Mouse (Mus musculus) testis, adult 2 months (tissue): ENCODE data around the gene C2cd4d. TPM values are rescaled to one million over a fixed set of nuclear protein-coding genes. Genes with fewer than 3 reads are reported as not detected.

ENCODE experiments used
- H3K27ac ChIP-seq: fragments of 200-500 bp; 2 replicates; pipeline ENCODE4 v1.5.1; 2012; ENCODE audit warnings: low read depth, low read length; ENCODE audit not compliant: control insufficient read depth, insufficient read depth
- H3K27me3 ChIP-seq: fragments of 200-500 bp; 2 replicates; pipeline ENCODE4 v1.6.1; 2012; ENCODE audit warnings: mild to moderate bottlenecking, low read length, moderate library complexity; ENCODE audit not compliant: control insufficient read depth, insufficient read depth
- H3K36me3 ChIP-seq: fragments of 200-500 bp; 2 replicates; pipeline ENCODE4 v1.6.1; 2012; ENCODE audit warnings: mild to moderate bottlenecking, low read length; ENCODE audit not compliant: control insufficient read depth, insufficient read depth
- H3K4me1 ChIP-seq: fragments of 200-500 bp; 2 replicates; pipeline ENCODE4 v1.6.1; 2012; ENCODE audit warnings: low read length; ENCODE audit not compliant: control insufficient read depth, insufficient read depth
- H3K4me3 ChIP-seq: fragments of 200-500 bp; 2 replicates; pipeline ENCODE4 v1.5.1; 2012; ENCODE audit warnings: low read depth, mild to moderate bottlenecking, low read length, moderate library complexity, mixed read lengths; ENCODE audit not compliant: control insufficient read depth
- CTCF ChIP-seq: fragments of 200-500 bp; IDR thresholded peaks from 2 replicates; pipeline ENCODE4 v1.5.1; 2012; ENCODE audit warnings: low read depth, mild to moderate bottlenecking, inconsistent platforms, low read length, moderate library complexity; ENCODE audit not compliant: control insufficient read depth, insufficient read depth, insufficient replicate concordance
- POLR2A ChIP-seq: fragments of 200-500 bp; IDR thresholded peaks from 2 replicates; pipeline ENCODE4 v1.6.1; 2012; ENCODE audit warnings: low read depth, mild to moderate bottlenecking, inconsistent platforms, low read length, moderate library complexity; ENCODE audit not compliant: control insufficient read depth
- polyA plus RNA-seq: library from polyadenylated mRNA; depleted of rRNA; stranded (reverse); fragments of >200 nt; gene quantifications from 2 replicates; pipeline ENCODE4 v1.2.3, GENCODE M21; 2012

C2cd4d gene
- polyA plus RNA-seq, 1 experiment: 0.41 TPM

DNA sequence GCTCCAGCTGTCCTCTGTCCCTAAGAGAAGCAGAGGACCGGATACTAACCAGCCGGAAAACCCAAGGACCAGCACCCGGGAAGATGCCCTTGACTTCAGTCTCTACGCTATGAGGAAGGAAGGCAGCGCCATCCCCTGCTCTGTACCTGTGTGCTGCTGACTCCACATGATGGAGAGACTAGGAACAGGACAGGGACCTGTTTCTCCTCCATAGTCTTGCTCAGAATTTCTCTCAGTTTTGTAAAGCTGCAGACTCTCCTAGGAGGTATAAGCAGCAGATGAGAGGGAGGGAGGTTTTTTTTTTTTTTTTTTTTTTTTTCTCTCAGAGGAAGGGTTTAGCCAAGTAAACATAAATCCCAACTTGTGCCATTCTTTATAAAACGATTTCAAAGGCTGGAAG is 36.0 kb downstream of the C2cd4d start, which contains the start of gene Lingo4:
Gene Lingo4 (plus strand): TSS at position 301 of the 400 bp plus-strand sequence.
- Histone ChIP-seq H3K27me3 (no peaks in the 10 kb centered on the region), H3K36me3 (no peaks in the 10 kb centered on the region), H3K4me1 (peaks cover 2% of the 10 kb centered on the region; the same call in 1 of the 2 replicates), H3K4me3 (no peak within 1 kb of the TSS), H3K27ac (no peak within 1 kb of the TSS)
- TF ChIP-seq CTCF: no peak
- no peak for TF ChIP-seq POLR2A

DNA sequence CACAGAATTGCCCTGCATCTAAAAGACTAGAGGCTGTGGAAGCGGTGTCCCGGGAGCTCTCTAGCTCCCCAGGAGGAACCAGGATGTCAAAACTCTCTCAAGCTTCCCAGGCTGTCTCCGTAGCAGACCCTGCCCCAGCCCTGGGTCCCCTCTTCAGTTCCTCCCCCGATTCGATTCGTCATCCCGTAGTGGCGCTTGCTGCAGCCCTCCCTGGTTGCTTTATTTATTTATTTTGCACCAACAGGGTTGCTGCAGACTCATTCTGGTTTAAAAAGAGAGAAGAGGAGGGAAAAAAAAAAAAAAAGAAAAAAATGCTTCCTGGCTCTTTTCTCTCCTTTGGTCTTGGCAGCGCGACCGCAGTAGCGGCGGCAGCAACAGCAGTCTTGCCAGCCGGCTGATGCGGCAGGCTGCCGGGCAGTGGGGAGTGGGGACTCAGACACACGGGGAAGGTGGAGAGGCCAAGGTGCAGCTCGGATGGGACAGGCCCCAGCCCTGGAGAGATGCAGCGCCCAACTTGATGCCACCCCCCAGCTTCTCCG is 36.8 kb downstream of the C2cd4d start:
- no peaks in the 10 kb centered on the region for H3K27me3 ChIP-seq
- no peak overlapping the region for H3K4me3 ChIP-seq
- peaks cover 2% of the 10 kb centered on the region; the same call in 1 of the 2 replicates for H3K4me1 ChIP-seq
- no peaks in the 10 kb centered on the region for H3K36me3 ChIP-seq
- no peak for TF ChIP-seq CTCF
- no peak overlapping the region for H3K27ac ChIP-seq

GRCm38 (mm10) chr3:94399663-94400310 is 37.5 kb downstream of the C2cd4d start:
- H3K27ac ChIP-seq: no peak overlapping the region
- no peak overlapping the region for H3K4me3 ChIP-seq
- TF ChIP-seq CTCF (no peak), POLR2A (no peak)
- no peaks in the 10 kb centered on the region for H3K36me3 ChIP-seq
- H3K27me3 ChIP-seq: no peaks in the 10 kb centered on the region
- H3K4me1 ChIP-seq: peaks cover 2% of the 10 kb centered on the region; the same call in 1 of the 2 replicates

DNA sequence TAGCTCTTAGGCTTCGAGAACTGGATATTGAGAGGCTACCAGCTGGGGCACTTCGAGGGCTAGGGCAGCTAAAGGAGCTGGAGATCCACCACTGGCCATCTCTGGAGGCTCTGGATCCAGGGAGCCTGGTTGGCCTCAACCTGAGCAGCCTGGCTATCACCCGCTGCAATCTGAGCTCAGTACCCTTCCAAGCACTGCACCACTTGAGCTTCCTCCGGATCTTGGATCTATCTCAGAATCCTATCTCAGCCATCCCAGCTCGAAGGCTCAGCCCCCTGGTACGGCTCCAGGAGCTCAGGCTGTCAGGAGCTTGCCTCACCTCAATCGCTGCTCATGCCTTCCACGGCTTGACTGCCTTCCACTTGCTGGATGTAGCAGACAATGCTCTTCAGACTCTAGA is 40.2 kb downstream of the C2cd4d start:
- no peak overlapping the region for H3K27ac ChIP-seq
- H3K27me3 ChIP-seq: no peaks in the 10 kb centered on the region
- peaks cover 2% of the 10 kb centered on the region; the same call in 1 of the 2 replicates for H3K4me1 ChIP-seq
- TF ChIP-seq POLR2A (no peak), CTCF (no peak)
- H3K36me3 ChIP-seq: no peaks in the 10 kb centered on the region
- H3K4me3 ChIP-seq: no peak overlapping the region

DNA sequence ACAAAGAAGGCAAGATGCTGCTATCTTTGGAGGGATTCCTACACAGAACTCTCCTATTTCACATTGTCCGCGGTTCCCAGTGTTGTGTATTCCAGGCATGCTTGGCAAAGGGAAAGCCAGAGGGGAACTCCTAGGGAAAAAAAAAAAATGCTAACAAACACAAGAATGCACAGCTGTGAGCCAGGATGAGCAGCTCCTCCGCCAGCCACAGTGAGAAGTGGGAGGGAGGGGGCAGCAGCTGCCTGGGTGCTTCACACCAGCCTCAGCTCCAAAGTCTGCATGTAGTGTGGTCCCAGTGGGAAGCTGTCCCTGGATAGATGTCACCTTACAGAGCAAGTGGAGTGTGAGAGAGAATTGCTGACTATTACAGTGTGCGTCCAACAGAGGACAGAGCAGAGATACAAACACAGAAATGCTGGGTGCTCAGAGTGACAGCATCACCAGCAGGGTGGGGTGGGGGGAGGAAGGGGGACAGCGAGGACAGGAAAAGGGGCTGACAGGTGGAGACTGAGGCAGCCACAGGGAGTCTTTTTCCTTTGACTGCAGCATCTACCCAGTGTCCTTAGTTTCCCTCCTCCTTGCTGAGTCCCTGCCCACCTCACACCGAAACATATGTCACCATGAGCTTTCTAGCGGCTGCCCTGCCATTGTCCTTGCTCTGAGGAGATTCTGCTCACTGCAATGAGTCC is 42.3 kb downstream of the C2cd4d start:
- Histone ChIP-seq H3K4me3 (peak overlapping the region; percentile 70), H3K36me3 (no peaks in the 10 kb centered on the region), H3K27me3 (no peaks in the 10 kb centered on the region), H3K4me1 (no peaks in the 10 kb centered on the region), H3K27ac (no peak overlapping the region)
- TF ChIP-seq CTCF: no peak
- no peak for TF ChIP-seq POLR2A

DNA sequence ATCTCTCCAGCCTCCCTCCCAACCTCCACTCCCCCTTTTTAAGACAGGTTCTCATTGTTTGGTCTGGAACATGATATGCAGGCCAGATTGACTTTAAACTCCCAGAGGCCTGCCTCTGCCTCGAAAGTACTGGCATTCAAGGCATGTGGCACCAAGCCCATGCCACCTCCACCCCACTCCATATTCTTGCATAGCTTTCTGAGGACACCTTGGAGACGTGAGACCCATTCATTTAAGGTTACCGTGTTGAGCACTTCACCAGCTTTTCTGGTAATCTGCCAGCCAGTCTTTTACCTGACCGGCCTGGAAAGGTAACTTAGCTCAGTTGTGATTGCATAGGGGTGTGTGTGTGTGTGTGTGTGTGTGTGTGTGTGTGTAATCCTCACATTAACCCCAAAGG is 43.3 kb downstream of the C2cd4d start:
- no peaks in the 10 kb centered on the region for H3K4me1 ChIP-seq
- no peak overlapping the region for H3K27ac ChIP-seq
- H3K36me3 ChIP-seq: no peaks in the 10 kb centered on the region; the same call in 1 of the 2 replicates
- no peak overlapping the region for H3K4me3 ChIP-seq
- H3K27me3 ChIP-seq: no peaks in the 10 kb centered on the region
- TF ChIP-seq CTCF: no peak
- TF ChIP-seq POLR2A: no peak

DNA sequence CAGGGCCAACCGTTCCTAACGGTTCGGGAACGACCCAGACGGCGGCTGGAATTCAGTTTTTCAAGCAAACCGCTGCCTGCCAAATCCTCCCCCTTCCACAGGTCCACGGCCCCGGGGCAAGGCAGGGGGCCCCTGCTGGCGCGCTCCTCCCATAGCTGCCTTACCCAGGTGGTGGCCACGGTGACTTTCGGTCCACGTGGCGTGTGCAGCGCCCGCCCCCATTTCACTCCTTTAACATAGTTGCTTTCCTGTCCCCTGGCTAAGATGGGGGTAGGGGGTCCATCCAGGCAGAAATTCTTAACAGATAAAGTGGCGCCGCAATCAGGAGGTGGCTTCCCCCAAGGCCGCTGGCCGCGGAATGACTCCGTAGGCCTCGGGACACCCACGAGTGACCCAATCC is 50.3 kb downstream of the C2cd4d start:
- H3K27ac ChIP-seq: peak overlapping the region; percentile 99
- no peak for TF ChIP-seq CTCF
- TF ChIP-seq POLR2A: no peak; the same call in 1 of the 2 replicates
- peak overlapping the region; percentile 86 for H3K4me3 ChIP-seq
- no peaks in the 10 kb centered on the region for H3K4me1 ChIP-seq
- no peaks in the 10 kb centered on the region; the same call in 1 of the 2 replicates for H3K36me3 ChIP-seq
- no peaks in the 10 kb centered on the region for H3K27me3 ChIP-seq
